Mouse (Mus musculus) ES-Bruce4 (cell line): ENCODE data around the gene Usp48. TPM values are rescaled to one million over a fixed set of nuclear protein-coding genes. Genes with fewer than 3 reads are reported as not detected.

Experiments
- H3K27ac ChIP-seq: 2 replicates; pipeline ENCODE4 v1.5.1; 2012; ENCODE audit warnings: low read length, inconsistent platforms; ENCODE audit not compliant: insufficient read depth
- H3K27me3 ChIP-seq: 2 replicates; pipeline ENCODE4 v1.6.1; 2012; ENCODE audit warnings: mild to moderate bottlenecking, low read length, inconsistent platforms; ENCODE audit not compliant: control insufficient read depth, poor library complexity, insufficient read depth, severe bottlenecking
- H3K36me3 ChIP-seq: 2 replicates; pipeline ENCODE4 v1.6.1; 2012; ENCODE audit warnings: inconsistent platforms, mild to moderate bottlenecking, low read length, moderate library complexity; ENCODE audit not compliant: control insufficient read depth, poor library complexity, insufficient read depth, severe bottlenecking
- H3K4me1 ChIP-seq: one replicate; pipeline ENCODE4 v1.8.1; 2011; ENCODE audit warnings: low read length; ENCODE audit not compliant: control insufficient read depth, insufficient read depth
- H3K4me3 ChIP-seq: 2 replicates; pipeline ENCODE4 v1.5.1; 2011; ENCODE audit warnings: low read depth, mild to moderate bottlenecking, low read length
- H3K9ac ChIP-seq: 2 replicates; pipeline ENCODE4 v1.6.1; 2012; ENCODE audit warnings: low read depth, mild to moderate bottlenecking, inconsistent platforms; ENCODE audit not compliant: poor library complexity, severe bottlenecking
- H3K9me3 ChIP-seq: replicated peaks from 2 replicates; pipeline ENCODE4 v1.6.1; 2012; ENCODE audit warnings: mild to moderate bottlenecking, low read length, inconsistent platforms; ENCODE audit not compliant: control insufficient read depth, poor library complexity, insufficient read depth, severe bottlenecking
- CTCF ChIP-seq: IDR thresholded peaks from one replicate; pipeline ENCODE4 v1.8.1; 2011; ENCODE audit warnings: low read depth, low read length
- EP300 ChIP-seq: IDR thresholded peaks from 2 replicates; pipeline ENCODE4 v1.6.1; 2011; ENCODE audit warnings: low read depth, low read length; ENCODE audit not compliant: insufficient read depth
- POLR2A ChIP-seq: IDR thresholded peaks from one replicate; pipeline ENCODE4 v1.8.1; 2011; ENCODE audit warnings: low read length; ENCODE audit not compliant: insufficient read depth
- polyA plus RNA-seq: library from polyadenylated mRNA; stranded (reverse); fragments of >200 nt; gene quantifications from 2 replicates; pipeline ENCODE4 v1.2.4, GENCODE M21; 2011; ENCODE audit warnings: low read depth; ENCODE audit not compliant: missing spikeins, insufficient read depth, insufficient read length

Gene Usp48
- polyA plus RNA-seq, 1 experiment: 401 TPM

DNA sequence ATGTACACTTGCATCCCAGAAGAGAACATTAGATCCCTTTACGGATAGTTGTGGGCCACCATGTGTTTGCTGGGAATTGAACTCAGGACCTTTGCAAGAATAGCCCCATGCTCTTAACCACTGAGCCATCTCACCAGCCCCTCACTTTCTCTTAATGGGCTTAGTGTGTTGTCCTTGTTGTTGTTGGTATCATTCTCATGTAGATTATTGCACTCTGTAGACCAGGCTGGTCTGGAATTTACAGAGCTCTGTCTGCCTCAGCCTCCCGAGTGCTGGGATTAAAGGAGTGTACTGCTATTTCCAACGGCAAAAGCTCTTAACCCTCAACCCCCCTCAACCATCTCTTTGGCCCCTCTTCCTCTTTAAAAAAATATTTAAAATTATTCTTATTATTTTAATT, 4.0 kb upstream of the Usp48 start:
- H3K27me3 ChIP-seq: no peaks in the 10 kb centered on the region
- TF ChIP-seq CTCF (no peak), POLR2A (no peak), EP300 (no peak)
- no peaks in the 10 kb centered on the region for H3K36me3 ChIP-seq
- no peaks in the 10 kb centered on the region for H3K4me1 ChIP-seq
- no peak overlapping the region for H3K27ac ChIP-seq
- no peak overlapping the region for H3K4me3 ChIP-seq
- no peaks in the 10 kb centered on the region for H3K9me3 ChIP-seq
- no peak overlapping the region for H3K9ac ChIP-seq

GRCm38 (mm10) chr4:137590961-137591360, 2.6 kb upstream of the Usp48 start:
- Histone ChIP-seq H3K9me3 (no peaks in the 10 kb centered on the region), H3K27ac (no peak overlapping the region), H3K36me3 (peaks cover 5% of the 10 kb centered on the region), H3K4me1 (no peaks in the 10 kb centered on the region), H3K4me3 (no peak overlapping the region), H3K9ac (peak overlapping the region; percentile 8; the same call in 1 of the 2 replicates), H3K27me3 (no peaks in the 10 kb centered on the region)
- no peak for TF ChIP-seq CTCF
- no peak for TF ChIP-seq EP300
- TF ChIP-seq POLR2A: no peak

GRCm38 (mm10) chr4:137594496-137595270, 1.1 kb downstream of the Usp48 start:
- peak overlapping the region; percentile 81 for H3K27ac ChIP-seq
- TF ChIP-seq EP300: no peak
- TF ChIP-seq CTCF: no peak
- peak; percentile 75 for TF ChIP-seq POLR2A
- no peaks in the 10 kb centered on the region for H3K9me3 ChIP-seq
- H3K9ac ChIP-seq: peak overlapping the region; percentile 76
- H3K27me3 ChIP-seq: no peaks in the 10 kb centered on the region
- peak overlapping the region; percentile 90 for H3K4me3 ChIP-seq
- H3K4me1 ChIP-seq: no peaks in the 10 kb centered on the region
- peaks cover 11% of the 10 kb centered on the region for H3K36me3 ChIP-seq

DNA sequence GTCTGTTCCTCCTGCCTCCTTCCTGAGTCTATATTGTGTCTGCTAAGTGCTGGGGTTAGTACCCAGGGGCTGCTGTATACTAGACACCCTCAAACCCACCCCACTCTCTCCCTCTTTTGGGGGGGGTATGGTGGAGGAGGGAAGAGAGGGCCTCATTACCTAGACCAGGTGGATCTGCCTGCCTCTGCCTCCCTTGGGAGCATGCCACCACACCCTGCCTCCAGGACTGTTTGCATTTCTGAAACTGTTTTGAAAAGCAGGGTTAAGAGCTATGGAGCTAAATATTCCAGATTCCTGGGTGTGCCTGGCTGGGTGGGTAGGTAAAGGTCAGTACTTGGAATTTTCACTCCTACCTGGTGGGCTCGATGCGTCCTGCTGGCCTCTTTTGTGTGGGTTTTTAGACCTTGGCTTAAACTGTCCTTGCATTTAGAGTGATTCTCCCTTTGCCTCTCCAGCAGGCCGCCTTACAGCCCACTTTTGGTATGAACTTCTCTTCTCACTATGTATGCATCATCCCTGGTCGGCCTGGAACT, 3.6 kb downstream of the Usp48 start:
- Histone ChIP-seq H3K27ac (peak overlapping the region; percentile 95), H3K4me1 (no peaks in the 10 kb centered on the region), H3K27me3 (no peaks in the 10 kb centered on the region), H3K9ac (peak overlapping the region; percentile 76), H3K4me3 (peak overlapping the region; percentile 72), H3K36me3 (peaks cover 18% of the 10 kb centered on the region), H3K9me3 (no peaks in the 10 kb centered on the region)
- TF ChIP-seq EP300 (peak; percentile 99), POLR2A (no peak)

GRCm38 (mm10) chr4:137598577-137598976, 5.0 kb downstream of the Usp48 start:
- peaks cover 2% of the 10 kb centered on the region for H3K4me1 ChIP-seq

DNA sequence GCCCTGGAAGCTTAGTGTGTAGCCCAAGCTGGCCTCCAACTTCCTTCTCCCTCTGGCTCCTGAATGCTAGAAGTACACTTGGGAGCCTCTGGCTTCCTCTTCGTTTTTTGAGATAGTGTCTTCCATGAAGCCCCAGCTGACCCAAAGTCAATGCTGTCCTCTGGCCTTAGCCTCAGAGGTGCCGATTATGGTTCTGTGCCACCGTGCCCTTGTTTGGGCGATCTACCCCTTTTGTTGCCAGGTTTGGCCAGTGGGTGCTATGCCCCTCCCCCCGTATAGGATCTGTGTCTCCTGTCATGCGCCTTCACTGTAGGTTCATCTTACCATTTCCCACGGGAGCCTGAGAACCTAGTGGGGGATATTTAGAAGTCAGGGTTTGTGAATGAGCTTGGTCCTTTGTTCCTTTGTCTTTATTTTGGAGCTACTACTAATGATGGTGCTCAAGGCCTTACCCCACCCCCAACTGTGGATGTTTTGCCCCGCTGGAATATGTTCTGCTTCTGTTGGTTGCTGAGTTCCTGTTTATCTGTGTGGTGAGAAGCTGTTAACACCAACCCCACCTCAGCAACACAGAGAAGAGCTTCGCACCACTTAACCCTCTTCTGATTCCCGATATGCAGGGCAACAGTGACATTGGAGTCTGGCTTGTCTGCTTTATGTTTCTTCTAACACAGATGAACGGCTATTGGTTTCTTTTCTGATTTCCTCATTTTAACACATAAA, 10.1 kb downstream of the Usp48 start:
- Histone ChIP-seq H3K27me3 (no peaks in the 10 kb centered on the region), H3K36me3 (peaks cover 57% of the 10 kb centered on the region), H3K9ac (no peak overlapping the region), H3K4me1 (peaks cover 2% of the 10 kb centered on the region), H3K27ac (no peak overlapping the region), H3K9me3 (no peaks in the 10 kb centered on the region), H3K4me3 (no peak overlapping the region)
- TF ChIP-seq EP300: no peak
- TF ChIP-seq CTCF: no peak
- TF ChIP-seq POLR2A: no peak

More at GRCm38 (mm10) chr4:137598577-137598976, 5.0 kb downstream of the Usp48 start:
- peak overlapping the region; percentile 76 for H3K9ac ChIP-seq
- H3K27ac ChIP-seq: peak overlapping the region; percentile 95
- no peaks in the 10 kb centered on the region for H3K9me3 ChIP-seq
- H3K36me3 ChIP-seq: peaks cover 18% of the 10 kb centered on the region
- TF ChIP-seq EP300 (peak; percentile 88), POLR2A (no peak), CTCF (no peak)
- no peaks in the 10 kb centered on the region for H3K27me3 ChIP-seq
- H3K4me3 ChIP-seq: peak overlapping the region; percentile 48
